Mouse (Mus musculus): ENCODE data around the gene Olfr1177-ps. TPM values are rescaled to one million over a fixed set of nuclear protein-coding genes. Genes with fewer than 3 reads are reported as not detected.

Gene Olfr1177-ps
- polyA plus RNA-seq (2012; rRNA removed), result not detected in 2 replicates

DNA sequence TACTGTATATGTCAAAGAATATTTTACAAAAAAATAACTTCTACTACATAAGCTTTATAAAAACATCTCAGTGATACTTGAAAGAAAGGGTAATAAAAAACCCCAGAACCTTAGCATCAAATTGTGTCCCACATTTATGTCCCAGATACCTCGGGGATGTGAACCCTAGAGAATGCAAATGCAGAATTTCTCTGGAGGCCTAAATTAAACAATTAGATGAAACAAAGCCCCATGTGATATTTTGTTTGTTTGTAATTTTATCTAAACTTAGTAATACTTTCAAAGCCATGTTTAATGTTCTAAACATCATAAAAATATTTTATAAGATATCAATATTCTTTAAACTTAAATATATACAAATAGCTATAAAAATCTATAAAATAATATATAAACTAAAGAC, at the start of gene Olfr1177-ps:
Olfr1177-ps (minus strand) TSS at position 101 of the 400 bp plus-strand sequence.
- WGBS, result 72% methylated on average over 1 of the region's 1 CpGs
- H3K27ac ChIP-seq (ENCODE audit: insufficient read depth, low read depth, low read length), result no peak within 1 kb of the TSS
- no peaks in the 10 kb centered on the region for H3K4me1 ChIP-seq (ENCODE audit: control insufficient read depth, insufficient read depth, low read length)
- no peaks in the 10 kb centered on the region for H3K36me3 ChIP-seq (ENCODE audit: control insufficient read depth, insufficient read depth, low read length)
- H3K27me3 ChIP-seq (replicated peaks; ENCODE audit: control insufficient read depth, insufficient read depth, low read length), result no peaks in the 10 kb centered on the region
- no peak within 1 kb of the TSS for H3K4me3 ChIP-seq (ENCODE audit: insufficient read depth, low read depth, low read length)
- DNase-seq, result no peak
- TF ChIP-seq POLR2A (IDR thresholded peaks at IDR 0.05; ENCODE audit: low read depth, low read length) (no peak), CTCF (conservative IDR thresholded peaks at IDR 0.05; ENCODE audit: insufficient read depth, insufficient read length, low read depth, low read length) (no peak)

DNA sequence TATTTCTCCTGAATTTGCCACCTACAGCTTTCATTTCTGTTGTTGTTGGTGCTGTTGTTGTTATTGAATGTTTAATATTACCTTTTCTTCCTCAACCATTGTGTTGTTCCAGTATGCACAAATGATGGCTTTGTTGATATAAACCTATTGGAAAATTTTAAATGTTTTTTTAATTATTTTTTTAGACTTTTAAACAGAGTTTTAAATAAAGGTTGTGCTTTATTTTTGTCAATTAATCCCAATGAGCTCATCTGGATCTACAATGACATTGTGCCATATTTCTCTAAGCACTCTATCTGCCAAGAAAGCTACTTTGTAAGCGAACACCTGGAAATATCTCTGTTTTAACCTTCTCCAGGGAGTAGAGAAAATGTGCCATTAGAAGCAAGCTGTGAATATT, 40.5 kb upstream of the Olfr1177-ps start, which contains the start of gene Olfr1178:
Olfr1178 (plus strand) TSS at position 301 of the 400 bp plus-strand sequence.
- no peak for DNase-seq
- Histone ChIP-seq H3K4me3 (ENCODE audit: insufficient read depth, low read depth, low read length) (no peak within 1 kb of the TSS), H3K27me3 (replicated peaks; ENCODE audit: control insufficient read depth, insufficient read depth, low read length) (no peaks in the 10 kb centered on the region), H3K36me3 (ENCODE audit: control insufficient read depth, insufficient read depth, low read length) (no peaks in the 10 kb centered on the region), H3K27ac (ENCODE audit: insufficient read depth, low read depth, low read length) (no peak within 1 kb of the TSS), H3K4me1 (ENCODE audit: control insufficient read depth, insufficient read depth, low read length) (no peaks in the 10 kb centered on the region)
- TF ChIP-seq POLR2A (IDR thresholded peaks at IDR 0.05; ENCODE audit: low read depth, low read length) (no peak), CTCF (conservative IDR thresholded peaks at IDR 0.05; ENCODE audit: insufficient read depth, insufficient read length, low read depth, low read length) (no peak)
- WGBS, result 78% methylated on average over 1 of the region's 1 CpGs

DNA sequence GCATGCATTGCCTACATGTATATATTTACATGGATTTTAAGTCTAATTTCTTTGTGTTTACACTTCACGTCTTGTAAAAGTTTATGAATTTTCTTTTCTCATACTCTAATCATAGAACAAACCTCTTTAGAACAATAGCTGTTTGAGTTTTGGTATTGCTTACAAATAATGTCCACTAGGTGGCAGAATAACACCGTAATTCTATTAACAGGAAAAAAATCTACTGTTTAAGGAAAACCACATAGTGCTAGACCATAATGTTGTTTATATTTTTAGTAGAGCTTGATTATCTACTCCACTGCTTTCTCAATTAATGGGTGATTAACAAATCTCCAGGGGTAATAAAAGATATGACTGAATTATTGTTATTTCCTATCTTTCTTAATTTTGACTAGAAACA, 10.0 kb upstream of the Olfr1177-ps start:
- H3K27me3 ChIP-seq (replicated peaks; ENCODE audit: control insufficient read depth, insufficient read depth, low read length), result no peaks in the 10 kb centered on the region
- no peaks in the 10 kb centered on the region for H3K36me3 ChIP-seq (ENCODE audit: control insufficient read depth, insufficient read depth, low read length)
- 2% methylated on average over 2 of the region's 2 CpGs for WGBS
- DNase-seq, result peak; percentile 4
- H3K4me1 ChIP-seq (ENCODE audit: control insufficient read depth, insufficient read depth, low read length), result no peaks in the 10 kb centered on the region
- TF ChIP-seq CTCF (conservative IDR thresholded peaks at IDR 0.05; ENCODE audit: insufficient read depth, insufficient read length, low read depth, low read length) (no peak), POLR2A (IDR thresholded peaks at IDR 0.05; ENCODE audit: low read depth, low read length) (no peak)
- H3K4me3 ChIP-seq (ENCODE audit: insufficient read depth, low read depth, low read length), result no peak overlapping the region
- H3K27ac ChIP-seq (ENCODE audit: insufficient read depth, low read depth, low read length), result no peak overlapping the region

DNA sequence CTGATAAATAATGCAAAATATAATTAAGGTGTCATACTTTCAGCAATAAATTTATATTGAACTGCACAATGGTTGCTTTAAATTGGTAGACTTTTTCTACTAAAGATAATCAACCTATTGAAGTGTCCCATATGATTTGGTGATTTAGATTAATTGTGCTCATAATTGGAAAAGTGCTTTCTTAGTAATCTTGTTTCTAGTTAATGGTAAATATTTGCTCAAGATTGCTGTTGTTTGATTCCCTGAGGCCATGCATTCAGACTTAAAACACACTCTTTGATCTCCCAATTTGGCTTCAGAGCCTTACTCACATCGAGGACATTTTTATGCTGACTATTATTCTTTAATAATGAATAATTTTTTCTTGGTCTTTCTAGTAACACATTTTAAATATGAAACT, 9.9 kb downstream of the Olfr1177-ps start, which contains the start of gene Olfr1176:
Olfr1176 (plus strand) TSS at position 301 of the 400 bp plus-strand sequence.
- no peaks in the 10 kb centered on the region for H3K36me3 ChIP-seq (ENCODE audit: control insufficient read depth, insufficient read depth, low read length)
- no peaks in the 10 kb centered on the region for H3K4me1 ChIP-seq (ENCODE audit: control insufficient read depth, insufficient read depth, low read length)
- no peaks in the 10 kb centered on the region for H3K27me3 ChIP-seq (replicated peaks; ENCODE audit: control insufficient read depth, insufficient read depth, low read length)
- no peak for TF ChIP-seq CTCF (conservative IDR thresholded peaks at IDR 0.05; ENCODE audit: insufficient read depth, insufficient read length, low read depth, low read length)
- 58% methylated on average over 1 of the region's 1 CpGs for WGBS
- no peak within 1 kb of the TSS for H3K27ac ChIP-seq (ENCODE audit: insufficient read depth, low read depth, low read length)
- no peak within 1 kb of the TSS for H3K4me3 ChIP-seq (ENCODE audit: insufficient read depth, low read depth, low read length)
- DNase-seq, result no peak

DNA sequence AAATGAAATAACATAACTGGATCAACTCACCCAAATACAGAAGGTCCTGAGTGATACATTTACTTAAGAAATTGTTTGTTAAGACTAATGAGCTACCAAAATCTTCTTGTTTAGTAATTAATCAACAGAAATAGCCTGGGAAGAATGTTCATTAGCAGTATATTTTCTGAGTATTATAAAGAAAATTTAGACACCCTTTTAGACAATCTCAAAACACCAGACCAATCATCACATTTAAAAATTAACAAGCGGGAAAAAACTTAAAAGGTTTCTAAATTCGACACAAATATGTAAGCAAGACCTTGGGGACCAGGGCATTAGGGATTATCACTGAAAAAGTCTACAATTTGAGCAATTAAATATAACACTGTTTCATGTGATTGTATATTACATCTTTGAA, 19.2 kb downstream of the Olfr1177-ps start, which contains the start of gene Olfr1175-ps:
Olfr1175-ps (minus strand) TSS at position 101 of the 400 bp plus-strand sequence.
- Histone ChIP-seq H3K27ac (ENCODE audit: insufficient read depth, low read depth, low read length) (no peak within 1 kb of the TSS), H3K36me3 (ENCODE audit: control insufficient read depth, insufficient read depth, low read length) (no peaks in the 10 kb centered on the region), H3K4me1 (ENCODE audit: control insufficient read depth, insufficient read depth, low read length) (no peaks in the 10 kb centered on the region), H3K4me3 (ENCODE audit: insufficient read depth, low read depth, low read length) (no peak within 1 kb of the TSS), H3K27me3 (replicated peaks; ENCODE audit: control insufficient read depth, insufficient read depth, low read length) (no peaks in the 10 kb centered on the region)
- 86% methylated on average over 2 of the region's 2 CpGs for WGBS
- TF ChIP-seq POLR2A (IDR thresholded peaks at IDR 0.05; ENCODE audit: low read depth, low read length) (no peak), CTCF (conservative IDR thresholded peaks at IDR 0.05; ENCODE audit: insufficient read depth, insufficient read length, low read depth, low read length) (no peak)
- no peak for DNase-seq

DNA sequence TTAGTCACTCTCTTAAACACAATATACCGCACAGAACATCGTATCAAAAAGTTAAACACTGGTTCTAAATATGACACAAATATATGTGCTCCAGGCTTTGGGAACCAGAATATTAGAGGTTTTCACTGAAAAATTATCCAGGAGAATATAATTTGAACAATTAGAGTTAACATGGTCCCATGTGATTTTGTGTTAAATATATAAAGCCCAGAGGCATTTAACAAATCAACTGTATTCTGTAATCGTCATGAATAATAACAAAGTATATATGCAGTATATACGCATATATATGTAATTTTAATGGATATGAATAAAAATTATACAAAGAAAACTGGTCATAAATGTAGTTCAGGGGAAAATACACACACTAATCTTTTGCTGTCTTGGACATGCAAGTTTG, 31.3 kb downstream of the Olfr1177-ps start, which contains the start of gene Olfr1174-ps:
Olfr1174-ps (minus strand) TSS at position 101 of the 400 bp plus-strand sequence.
- Histone ChIP-seq H3K36me3 (ENCODE audit: control insufficient read depth, insufficient read depth, low read length) (no peaks in the 10 kb centered on the region), H3K27me3 (replicated peaks; ENCODE audit: control insufficient read depth, insufficient read depth, low read length) (no peaks in the 10 kb centered on the region), H3K27ac (ENCODE audit: insufficient read depth, low read depth, low read length) (no peak within 1 kb of the TSS), H3K4me1 (ENCODE audit: control insufficient read depth, insufficient read depth, low read length) (no peaks in the 10 kb centered on the region), H3K4me3 (ENCODE audit: insufficient read depth, low read depth, low read length) (no peak within 1 kb of the TSS)
- WGBS, result 86% methylated on average over 4 of the region's 4 CpGs
- no peak for TF ChIP-seq POLR2A (IDR thresholded peaks at IDR 0.05; ENCODE audit: low read depth, low read length)
- TF ChIP-seq CTCF (conservative IDR thresholded peaks at IDR 0.05; ENCODE audit: insufficient read depth, insufficient read length, low read depth, low read length), result no peak
- DNase-seq, result no peak

Other genes starting within 250 kb of the Olfr1177-ps start
- gene Olfr1166, start 218.2 kb downstream of the Olfr1177-ps start, polyA plus RNA-seq (2012; rRNA removed), result not detected in 2 replicates
- gene Olfr1167, start 191.3 kb downstream of the Olfr1177-ps start, polyA plus RNA-seq (2012; rRNA removed), result not detected in 2 replicates
- not detected in 2 replicates for gene Olfr1168, start 164.6 kb downstream of the Olfr1177-ps start, polyA plus RNA-seq (2012; rRNA removed)
- not detected in 2 replicates for gene Olfr1170, start 118.2 kb downstream of the Olfr1177-ps start, polyA plus RNA-seq (2012; rRNA removed)
- gene Olfr1173, start 66.6 kb downstream of the Olfr1177-ps start, polyA plus RNA-seq (2012; rRNA removed), result not detected in 2 replicates
- not detected in 2 replicates for gene Olfr1174-ps, start 31.4 kb downstream of the Olfr1177-ps start, polyA plus RNA-seq (2012; rRNA removed)
- gene Olfr1175-ps, start 19.3 kb downstream of the Olfr1177-ps start, polyA plus RNA-seq (2012; rRNA removed), result not detected in 2 replicates
- not detected in 2 replicates for gene Olfr1176, start 9.8 kb downstream of the Olfr1177-ps start, polyA plus RNA-seq (2012; rRNA removed)
- not detected in 2 replicates for gene Olfr1178, start 40.6 kb upstream of the Olfr1177-ps start, polyA plus RNA-seq (2012; rRNA removed)
- gene Olfr1179, start 60.0 kb upstream of the Olfr1177-ps start, polyA plus RNA-seq (2012; rRNA removed), result not detected in 2 replicates
- gene Olfr1180, start 72.7 kb upstream of the Olfr1177-ps start, polyA plus RNA-seq (2012; rRNA removed), result not detected in 2 replicates
- not detected in 2 replicates for gene Olfr1181, start 79.7 kb upstream of the Olfr1177-ps start, polyA plus RNA-seq (2012; rRNA removed)
- gene Gm13757, start 102.6 kb upstream of the Olfr1177-ps start, polyA plus RNA-seq (2012; rRNA removed), result not detected in 2 replicates
- not detected in 2 replicates for gene Olfr1183, start 108.4 kb upstream of the Olfr1177-ps start, polyA plus RNA-seq (2012; rRNA removed)
- gene Olfr1184, start 137.1 kb upstream of the Olfr1177-ps start, polyA plus RNA-seq (2012; rRNA removed), result not detected in 2 replicates
- not detected in 2 replicates for gene Olfr1185-ps1, start 146.8 kb upstream of the Olfr1177-ps start, polyA plus RNA-seq (2012; rRNA removed)
- not detected in 2 replicates for gene Olfr1186, start 172.1 kb upstream of the Olfr1177-ps start, polyA plus RNA-seq (2012; rRNA removed)
- gene Olfr1188, start 210.4 kb upstream of the Olfr1177-ps start, polyA plus RNA-seq (2012; rRNA removed), result not detected in 2 replicates
- gene Olfr1189, start 240.0 kb upstream of the Olfr1177-ps start, polyA plus RNA-seq (2012; rRNA removed), result not detected in 2 replicates